Mouse (Mus musculus): ENCODE results near the gene Pear1.

- TF ChIP-seq POLR2A (IDR thresholded peaks at IDR 0.05; ENCODE audit: insufficient read length, low read depth) (no peak), E2F4 (IDR thresholded peaks at IDR 0.05; ENCODE audit: insufficient read depth) (no peak)
Observed at GRCm38 (mm10) chr3:87765631-87766283, 58.3 kb downstream of the Pear1 start.

All from myocyte (in vitro differentiated cells).